Mouse (Mus musculus) erythroid progenitor cell, adult 5-6 weeks (primary cell): ENCODE data around the gene Nt5e. TPM values are rescaled to one million over a fixed set of nuclear protein-coding genes. Genes with fewer than 3 reads are reported as not detected.

Experiments
- ATAC-seq: replicated peaks from 2 replicates; pipeline ENCODE4 v1.8.0; 2016; ENCODE audit warnings: moderate number of reproducible peaks, mild to moderate bottlenecking, moderate TSS enrichment, inconsistent platforms; ENCODE audit not compliant: poor library complexity, low FRiP score, severe bottlenecking
- total RNA-seq, 2 experiments: library from RNA; stranded (forward) in 1 of 2; stranded (reverse) in 1 of 2; fragments of 150-400 nt in 1 of 2; fragments of 186-747, 209-891 nt in 1 of 2; gene quantifications; 2 replicates each; pipeline versions ENCODE4 v1.2.3 to v1.2.4; 2015 to 2017; ENCODE audit warnings: low replicate concordance in 2 of 2

Nt5e gene
- total RNA-seq, 2 experiments from 2014 or later = not detected

- ATAC-seq = no peak
Observed at GRCm38 (mm10) chr9:88377483-88377882, 50.5 kb downstream of the Nt5e start.

DNA sequence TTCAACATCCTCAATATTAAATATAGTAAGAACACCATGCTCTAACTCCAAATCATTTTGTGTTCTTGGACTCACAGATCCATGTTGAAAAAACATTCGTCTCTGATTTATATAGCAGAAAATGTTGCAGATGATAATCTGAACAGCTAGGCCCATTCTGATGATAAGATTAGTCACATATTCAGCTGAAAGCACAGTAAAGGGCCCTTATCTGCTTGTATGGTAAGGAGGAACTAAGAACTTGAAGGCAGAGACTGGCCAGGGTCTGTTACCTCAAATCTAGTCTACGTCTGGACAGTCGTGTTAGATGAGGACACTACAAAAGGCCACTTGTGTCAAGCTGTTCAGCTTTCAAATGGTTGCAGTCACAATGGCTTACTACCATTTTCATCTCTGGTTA lies 52.1 kb downstream of the Nt5e start:
- no peak for ATAC-seq

GRCm38 (mm10) chr9:88380076-88380475 lies 53.1 kb downstream of the Nt5e start:
- no peak for ATAC-seq

DNA sequence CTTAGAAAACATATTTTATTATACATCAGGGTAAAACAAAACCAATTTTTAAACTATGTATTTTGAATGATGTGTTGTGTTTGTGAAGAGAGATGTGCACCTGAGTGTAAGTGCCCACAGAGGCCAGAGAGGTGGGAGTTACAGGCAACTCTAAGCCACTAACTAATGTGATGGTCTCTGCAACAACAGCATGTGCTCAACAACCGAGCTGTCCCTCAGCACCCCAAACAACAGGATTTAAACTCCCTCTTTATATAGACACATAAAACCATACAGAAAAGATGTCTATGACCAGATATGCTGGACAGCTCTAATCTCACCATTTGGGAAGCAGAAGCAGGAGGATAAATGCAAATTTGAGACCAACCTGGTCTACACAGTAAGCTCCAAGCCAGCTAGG lies 53.5 kb downstream of the Nt5e start:
- no peak for ATAC-seq

DNA sequence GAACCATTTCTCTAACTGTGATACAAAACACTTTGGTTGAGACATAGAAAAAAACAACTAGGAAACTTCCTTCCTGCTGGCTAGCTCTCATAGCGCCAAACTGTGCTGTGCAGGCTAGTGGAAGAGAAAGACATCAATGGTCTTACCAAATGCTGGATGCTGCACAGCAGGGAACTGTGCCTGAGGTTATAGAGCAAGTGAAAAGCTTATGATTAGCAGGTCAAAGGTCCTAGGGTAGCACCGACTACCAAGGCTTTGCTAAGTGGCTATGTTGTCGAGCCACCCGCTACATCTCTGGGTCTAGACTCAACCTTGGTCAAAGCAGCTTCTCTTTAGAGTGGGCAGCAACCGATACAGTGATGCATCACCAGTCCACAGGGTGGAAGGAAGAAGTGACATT lies 61.8 kb downstream of the Nt5e start:
- no peak for ATAC-seq

DNA sequence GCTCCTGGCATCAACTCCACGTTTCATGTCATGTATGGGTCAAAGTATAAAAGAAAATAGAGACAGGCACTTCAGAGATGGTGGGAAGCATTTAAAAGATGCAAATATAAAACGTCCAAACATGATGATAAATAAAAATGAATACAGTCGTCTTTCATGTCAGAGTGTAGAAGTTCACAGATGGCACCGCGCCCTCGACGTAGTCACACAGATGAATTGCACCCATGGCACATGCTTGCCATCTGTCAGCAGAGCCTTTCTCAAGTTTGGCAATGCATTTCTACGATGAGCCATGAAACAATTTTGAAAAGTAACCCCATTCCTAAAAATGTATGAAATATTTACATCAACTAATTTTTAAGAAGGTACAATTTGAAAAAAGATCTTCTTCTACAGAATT lies 67.9 kb downstream of the Nt5e start:
- no peak for ATAC-seq

DNA sequence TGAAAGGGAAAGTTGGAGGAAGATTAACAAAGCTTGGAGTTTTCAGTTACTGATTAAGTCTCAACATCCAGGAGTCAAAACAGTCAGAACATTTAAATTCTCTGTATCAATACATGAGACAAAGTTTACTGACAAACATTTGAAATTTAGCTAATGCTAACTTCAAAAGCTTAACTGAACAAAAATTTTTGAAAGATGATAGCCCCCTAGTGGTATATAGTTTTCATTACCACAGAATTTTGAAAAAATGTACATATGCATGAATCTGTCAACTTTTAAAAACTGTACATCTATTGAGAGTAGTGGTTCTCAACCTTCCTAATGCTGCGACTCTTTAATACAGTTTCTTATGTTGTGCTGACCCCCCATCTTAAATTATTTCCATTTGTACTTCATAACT lies 71.5 kb downstream of the Nt5e start:
- ATAC-seq = no peak

GRCm38 (mm10) chr9:88404088-88404487 lies 77.1 kb downstream of the Nt5e start:
- peak; percentile 77; the same call in 1 of the 2 replicates for ATAC-seq

DNA sequence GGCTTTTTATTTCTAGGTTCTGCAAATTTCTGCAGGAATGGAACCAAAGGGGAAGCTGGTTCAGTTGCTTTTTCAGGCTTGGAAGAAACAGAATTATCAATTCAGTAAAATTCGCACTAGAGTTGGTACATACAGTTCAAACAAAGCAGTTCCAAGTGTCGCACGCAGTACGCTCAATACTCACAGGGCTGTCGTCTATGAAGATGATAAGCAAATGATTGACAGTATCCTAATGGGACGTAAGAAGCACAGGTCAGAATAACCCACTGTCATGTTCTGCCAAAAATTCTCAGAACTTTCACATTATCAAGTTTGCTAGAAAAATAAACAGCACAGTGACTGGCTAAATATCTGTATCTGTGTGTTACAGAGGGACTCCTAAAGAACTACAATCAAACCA lies 77.5 kb downstream of the Nt5e start:
- ATAC-seq = 0 out of 2 replicates have a peak, but pooled peaks have one; percentile 49

GRCm38 (mm10) chr9:88409978-88410377 lies 83.0 kb downstream of the Nt5e start:
- ATAC-seq = no peak

DNA sequence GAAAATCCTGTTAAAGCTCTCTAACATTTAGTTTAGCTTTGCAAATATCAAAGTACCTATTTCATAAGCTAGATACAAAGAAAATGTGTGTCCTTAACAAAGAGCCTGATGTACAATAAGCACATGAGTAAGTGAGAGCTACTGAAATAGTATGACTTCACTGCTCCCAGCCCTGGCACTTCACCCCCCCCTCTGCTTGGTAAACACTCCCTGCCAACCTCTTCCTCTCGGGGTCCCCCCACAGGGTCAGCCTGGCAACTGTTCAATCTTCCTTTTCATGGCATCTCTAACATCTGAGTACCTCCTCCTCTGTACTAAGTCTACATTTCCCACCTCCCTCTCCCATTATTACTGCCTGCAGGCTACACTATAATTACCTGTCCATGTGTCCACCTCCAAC lies 89.8 kb downstream of the Nt5e start:
- ATAC-seq = no peak

Other genes starting within 250 kb of the Nt5e start
- gene Snx14, start 111.8 kb downstream of the Nt5e start, total RNA-seq (2015; ENCODE audit: low replicate concordance) = 20.2 and 33.1 TPM in 2 replicates
- 17.8 and 21.6 TPM in 2 replicates for gene Snx14, start 111.8 kb downstream of the Nt5e start, total RNA-seq (2017; ENCODE audit: low replicate concordance)
- not detected in 2 replicates for gene Gm20537, start 129.4 kb downstream of the Nt5e start, total RNA-seq (2015; ENCODE audit: low replicate concordance)
- 3.6 TPM in 1 of 2 replicates, not detected in the other for gene Gm20537, start 129.4 kb downstream of the Nt5e start, total RNA-seq (2017; ENCODE audit: low replicate concordance)
- gene Syncrip, start 155.4 kb downstream of the Nt5e start, total RNA-seq (2015; ENCODE audit: low replicate concordance) = 80.0 and 119 TPM in 2 replicates
- gene Syncrip, start 155.4 kb downstream of the Nt5e start, total RNA-seq (2017; ENCODE audit: low replicate concordance) = 69.6 and 108 TPM in 2 replicates
- gene Zfp949, start 220.8 kb downstream of the Nt5e start, total RNA-seq (2015; ENCODE audit: low replicate concordance) = 18.0 and 32.7 TPM in 2 replicates
- gene Zfp949, start 220.8 kb downstream of the Nt5e start, total RNA-seq (2017; ENCODE audit: low replicate concordance) = 27.9 and 35.7 TPM in 2 replicates